Mouse (Mus musculus) gonadal fat pad, adult 2 months (tissue): Measurements from ENCODE around the gene Olfr220. TPM values are rescaled to one million over a fixed set of nuclear protein-coding genes. Genes with fewer than 3 reads are reported as not detected.

Experiments used
- DNase-seq: peaks from one replicate; pipeline ENCODE4 v3.0.0-alpha.2; 2012; ENCODE audit warnings: low read depth
- polyA plus RNA-seq: library from polyadenylated mRNA; depleted of rRNA; stranded (reverse); fragments of >200 nt; gene quantifications from 2 replicates; pipeline ENCODE4 v1.2.3, GENCODE M21; 2012; rRNA removed

The Olfr220 gene
- not detected in 2 replicates for polyA plus RNA-seq

DNA sequence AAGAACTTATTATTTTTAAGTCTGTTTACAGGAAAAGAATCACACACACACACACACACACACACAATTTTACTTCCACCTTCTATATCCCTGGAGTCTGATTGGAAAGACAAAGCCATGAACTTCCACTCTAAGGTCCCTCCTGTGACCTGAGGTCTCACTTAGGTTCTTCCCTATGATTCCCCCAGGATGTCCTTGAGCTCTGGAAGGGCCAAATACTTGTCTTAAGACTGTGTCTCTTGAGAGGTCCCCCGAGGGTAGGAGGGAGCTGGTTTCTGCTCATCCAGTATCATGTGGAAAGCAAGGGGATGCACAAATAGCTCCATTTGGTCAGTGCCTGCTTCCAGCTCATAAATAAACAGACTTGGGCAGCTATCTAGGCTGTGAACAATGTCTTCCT is at the start of gene Olfr220:
Gene Olfr220, plus strand, starts transcription at position 301 of the 400 bp plus-strand sequence.
- DNase-seq: no peak

DNA sequence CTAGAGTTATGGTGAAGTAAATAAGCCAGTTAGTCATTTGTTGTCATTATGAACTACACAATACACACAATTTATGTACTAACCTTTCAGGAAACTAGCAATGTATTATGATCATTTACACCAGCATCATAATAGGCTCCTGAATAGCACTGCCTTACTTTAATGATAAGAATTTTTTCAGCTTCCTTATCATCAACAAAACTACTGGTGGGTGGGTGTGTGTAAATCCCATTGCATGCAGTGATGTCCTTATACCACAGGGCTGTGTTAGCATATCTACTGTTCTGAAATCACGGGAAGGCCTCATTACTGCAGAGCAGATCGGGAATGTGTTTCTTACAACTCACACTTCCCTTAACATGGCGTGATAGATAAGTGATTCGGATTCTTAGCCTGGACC is 18.9 kb upstream of the Olfr220 start:
- DNase-seq: no peak

DNA sequence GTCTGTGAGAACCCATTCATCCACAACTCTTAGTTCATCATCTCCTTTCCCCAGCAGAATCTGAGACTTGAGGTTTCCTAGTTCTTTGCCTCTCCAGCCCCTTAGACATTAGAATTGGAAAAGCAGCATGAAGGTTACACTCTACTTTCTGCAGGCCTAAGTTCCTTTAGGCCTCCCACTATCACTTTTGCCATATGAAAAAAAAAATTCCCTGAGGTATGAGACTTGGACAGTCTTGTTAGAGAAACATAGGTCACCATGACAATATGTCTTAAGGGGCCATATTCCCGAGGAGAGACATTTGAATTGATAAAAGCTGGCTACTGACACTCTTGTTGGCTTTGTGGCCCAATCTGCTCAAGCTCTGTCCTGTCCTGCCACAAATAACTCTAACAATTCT is 18.1 kb upstream of the Olfr220 start, which contains the start of gene Olfr414:
Gene Olfr414, plus strand, starts transcription at position 301 of the 400 bp plus-strand sequence.
- DNase-seq: no peak

DNA sequence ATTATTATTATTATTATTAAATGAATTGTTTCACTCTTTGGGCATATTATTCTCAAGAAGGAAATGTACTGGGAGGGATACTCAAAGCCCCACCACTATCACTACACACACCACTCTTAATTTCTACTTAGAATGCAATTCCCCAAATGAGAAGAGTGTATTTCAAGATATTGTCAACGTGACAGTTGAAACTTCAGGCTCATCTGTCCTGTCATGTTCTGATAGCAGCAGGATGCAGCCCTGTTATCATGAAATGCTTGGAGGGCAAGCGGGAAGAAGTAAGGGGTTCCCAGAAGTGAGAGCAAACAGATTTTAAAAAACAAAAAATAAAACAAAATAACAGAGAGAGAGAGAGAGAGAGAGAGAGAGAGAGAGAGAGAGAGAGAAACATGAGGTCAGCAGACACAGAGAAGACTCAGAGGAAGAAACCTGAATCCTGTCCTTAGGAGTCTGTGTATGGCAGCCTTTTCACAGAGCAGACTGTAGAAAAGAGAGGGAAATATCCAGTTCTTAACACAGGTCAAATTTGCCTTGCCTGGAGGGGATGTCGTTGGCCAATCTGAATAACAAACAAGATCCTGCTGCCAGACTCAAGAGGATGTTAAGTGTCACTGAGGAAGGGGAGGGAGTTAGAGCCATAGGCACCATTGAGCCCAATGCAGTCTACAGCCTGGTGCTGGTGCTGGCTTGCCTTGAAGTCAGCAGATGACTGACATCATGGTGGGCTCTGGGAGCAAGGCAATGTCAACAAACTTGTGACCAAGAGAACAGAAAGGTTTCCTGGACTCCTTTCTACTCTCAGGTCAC is 15.5 kb upstream of the Olfr220 start:
- DNase-seq: no peak

DNA sequence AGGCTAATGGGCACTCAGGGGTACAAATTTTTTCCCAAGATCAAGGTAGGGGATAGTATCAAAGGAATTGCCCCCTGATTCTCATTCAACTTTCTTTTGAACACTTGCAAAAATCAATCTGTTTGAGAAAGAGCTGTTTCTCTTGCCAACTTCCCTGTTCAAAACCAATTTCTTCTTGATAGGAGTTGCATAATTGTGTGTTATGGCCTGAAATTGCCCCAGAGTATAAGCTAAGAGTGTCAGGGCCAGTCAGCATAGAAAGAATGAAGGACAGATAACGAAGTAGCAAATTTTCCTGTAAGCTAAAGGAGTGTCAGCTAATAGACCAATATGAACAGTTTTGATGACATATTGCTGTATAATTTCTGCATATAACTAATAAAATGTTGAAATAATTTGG is 14.5 kb upstream of the Olfr220 start:
- no peak for DNase-seq

DNA sequence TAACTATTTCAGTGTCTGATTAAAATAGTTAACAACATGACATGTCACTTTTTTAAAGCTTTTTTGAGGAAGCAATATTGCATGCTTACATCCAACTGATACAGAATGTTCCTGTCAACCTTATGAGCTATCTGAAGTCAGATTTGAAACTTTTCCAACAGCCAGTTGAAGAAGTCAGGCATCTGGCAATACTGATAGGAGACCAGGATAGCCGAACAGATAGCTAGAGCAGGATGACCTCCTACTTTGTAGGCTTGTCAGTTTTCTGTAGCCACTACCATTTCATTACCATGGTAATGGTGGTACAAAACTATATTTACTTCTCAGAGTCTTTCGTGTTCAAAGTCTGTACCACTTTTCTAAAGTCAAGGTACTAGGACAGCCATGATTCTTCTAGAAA is 13.5 kb upstream of the Olfr220 start:
- no peak for DNase-seq

- DNase-seq: no peak
These were observed 7.8 kb upstream of the Olfr220 start for GRCm38 (mm10) chr1:174434121-174434520.

DNA sequence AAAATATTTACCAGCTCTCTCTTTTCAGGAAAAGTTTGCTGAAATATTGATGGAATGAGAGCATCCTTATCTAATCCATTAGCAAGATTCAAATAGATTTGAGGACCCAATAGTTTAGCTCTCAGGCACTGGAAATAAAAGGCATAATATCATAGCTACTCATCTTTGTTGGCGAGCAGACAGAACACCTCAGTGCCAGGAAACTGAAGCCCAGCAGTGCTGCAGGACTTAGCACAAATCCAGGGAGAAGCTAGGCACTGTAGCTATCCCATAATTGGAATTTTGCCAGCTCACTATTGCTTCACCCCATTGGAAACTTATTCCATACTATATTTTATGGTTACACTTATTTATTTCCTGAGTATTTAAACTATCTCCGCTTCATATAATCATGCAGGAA is 13.2 kb downstream of the Olfr220 start:
- DNase-seq: no peak

DNA sequence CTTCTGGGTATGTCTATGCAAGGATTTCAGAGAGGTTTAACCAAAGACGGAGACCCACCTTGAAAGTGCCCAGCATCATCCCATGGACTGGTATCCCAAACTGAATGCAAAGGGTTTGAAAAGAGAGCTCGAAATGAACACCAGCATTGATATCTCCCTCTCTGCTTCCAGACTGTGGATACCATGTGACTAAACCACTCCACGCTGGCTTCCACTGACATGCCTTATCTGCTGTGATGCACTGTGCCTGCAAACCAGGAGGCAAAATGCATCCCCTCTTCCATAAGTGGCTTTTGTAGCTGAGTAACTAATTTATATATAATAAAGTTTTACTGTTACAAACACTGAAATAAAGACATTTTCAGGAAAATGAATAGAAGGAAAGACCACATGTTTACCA is 23.5 kb downstream of the Olfr220 start:
- DNase-seq: no peak

GRCm38 (mm10) chr1:174466240-174466639 is 24.4 kb downstream of the Olfr220 start:
- DNase-seq: no peak

DNA sequence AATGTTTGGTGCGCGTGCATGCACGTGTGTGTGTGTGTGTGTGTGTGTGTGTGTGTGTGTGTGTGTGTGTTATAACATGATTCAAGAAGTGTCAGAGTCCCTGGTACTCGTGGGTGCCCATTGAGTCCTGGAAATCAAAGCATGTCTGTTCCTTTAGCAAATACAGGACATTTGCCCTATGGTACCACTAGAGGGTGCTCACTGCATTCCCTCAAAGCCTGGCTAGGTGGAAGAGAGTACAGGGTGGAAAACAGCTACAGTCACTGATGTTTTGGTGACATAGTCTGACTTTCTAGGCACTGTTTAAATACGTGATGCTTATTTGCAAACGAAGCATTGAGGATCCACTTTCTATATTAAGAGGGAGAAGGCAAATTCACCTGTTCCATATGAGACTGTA is 27.9 kb downstream of the Olfr220 start:
- no peak for DNase-seq

GRCm38 (mm10) chr1:174482567-174482966 is 40.7 kb downstream of the Olfr220 start:
- DNase-seq: no peak

GRCm38 (mm10) chr1:174500064-174500463 is 58.2 kb downstream of the Olfr220 start:
- no peak for DNase-seq

Other genes with a start within 250 kb of the Olfr220 start
- gene Olfr419, start 190.0 kb upstream of the Olfr220 start, polyA plus RNA-seq: not detected in 2 replicates
- not detected in 2 replicates for gene Mptx1, start 111.6 kb upstream of the Olfr220 start, polyA plus RNA-seq
- gene Olfr417, start 77.0 kb upstream of the Olfr220 start, polyA plus RNA-seq: not detected in 2 replicates
- gene Olfr248, start 51.0 kb upstream of the Olfr220 start, polyA plus RNA-seq: not detected in 2 replicates
- not detected in 2 replicates for gene Olfr414, start 18.0 kb upstream of the Olfr220 start, polyA plus RNA-seq
- gene Fmn2, start 59.7 kb downstream of the Olfr220 start, polyA plus RNA-seq: 0.08 and 0.11 TPM in 2 replicates